Mouse (Mus musculus): Measurements from ENCODE around the gene Gm9045.
A peak's percentile ranks its signal among the peaks of the same experiment; 100 is the strongest.
"Not testable (repeated sequence)": the region's sequence is repeated elsewhere in the genome, so short reads cannot be mapped to it uniquely, and the experiment has no call there.

The Gm9045 gene

DNA sequence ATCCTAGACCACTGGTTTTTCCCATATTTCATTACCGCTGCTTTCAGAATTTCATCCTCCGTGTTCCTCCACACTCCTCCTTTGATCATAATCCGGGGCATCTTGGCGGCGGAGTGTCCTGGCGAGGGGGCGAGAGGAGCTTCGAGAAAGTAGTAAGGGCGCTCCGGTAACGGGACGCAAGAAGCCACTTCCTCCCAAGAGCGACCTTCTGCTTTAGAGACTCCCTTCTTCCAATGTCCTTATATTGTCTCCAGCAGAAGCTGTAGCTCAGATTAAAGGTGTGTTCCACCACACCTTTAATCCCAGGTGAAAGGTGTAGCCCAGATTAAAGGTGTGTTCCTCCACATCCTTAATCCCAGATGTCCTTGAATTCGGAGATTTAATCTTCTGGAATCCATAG is at the start of gene Gm9045:
Gene Gm9045 (minus strand): TSS at position 101 of the 400 bp plus-strand sequence.
- not testable (repeated sequence) for DNase-seq (ENCODE audit: low spot score in 2 of 2)

GRCm38 (mm10) chr10:118370443-118370842 is 32.8 kb upstream of the Gm9045 start:
- peak; percentile 79 to 87 for DNase-seq (ENCODE audit: low spot score in 2 of 2)

- DNase-seq (ENCODE audit: low spot score in 2 of 2), result no peak
Observed at GRCm38 (mm10) chr10:118369518-118369917, 31.9 kb upstream of the Gm9045 start.

- not testable (repeated sequence) for DNase-seq (ENCODE audit: low spot score in 2 of 2)
Observed at GRCm38 (mm10) chr10:118354005-118354404, 16.4 kb upstream of the Gm9045 start, which contains the start of gene Gm9049. Gene Gm9049, minus strand, starts transcription at chr10:118354105.

- DNase-seq (ENCODE audit: low spot score in 2 of 2), result not testable (repeated sequence)
Observed at GRCm38 (mm10) chr10:118348579-118348978, 10.9 kb upstream of the Gm9045 start, which contains the start of gene Gm9048. Gene Gm9048, minus strand, starts transcription at chr10:118348679.

- not testable (repeated sequence) for DNase-seq (ENCODE audit: low spot score in 2 of 2)
Observed at GRCm38 (mm10) chr10:118343155-118343554, 5.5 kb upstream of the Gm9045 start, which contains the start of gene Gm9046. Gene Gm9046, minus strand, starts transcription at chr10:118343255.

- not testable (repeated sequence) for DNase-seq (ENCODE audit: low spot score in 2 of 2)
Observed at GRCm38 (mm10) chr10:118332308-118332707, 5.3 kb downstream of the Gm9045 start, which contains the start of gene Gm9044. Gene Gm9044, minus strand, starts transcription at chr10:118332408.

- not testable (repeated sequence) for DNase-seq (ENCODE audit: low spot score in 2 of 2)
Observed at GRCm38 (mm10) chr10:118326869-118327268, 10.8 kb downstream of the Gm9045 start, which contains the start of gene Gm9040. Gene Gm9040, minus strand, starts transcription at chr10:118326969.

DNA sequence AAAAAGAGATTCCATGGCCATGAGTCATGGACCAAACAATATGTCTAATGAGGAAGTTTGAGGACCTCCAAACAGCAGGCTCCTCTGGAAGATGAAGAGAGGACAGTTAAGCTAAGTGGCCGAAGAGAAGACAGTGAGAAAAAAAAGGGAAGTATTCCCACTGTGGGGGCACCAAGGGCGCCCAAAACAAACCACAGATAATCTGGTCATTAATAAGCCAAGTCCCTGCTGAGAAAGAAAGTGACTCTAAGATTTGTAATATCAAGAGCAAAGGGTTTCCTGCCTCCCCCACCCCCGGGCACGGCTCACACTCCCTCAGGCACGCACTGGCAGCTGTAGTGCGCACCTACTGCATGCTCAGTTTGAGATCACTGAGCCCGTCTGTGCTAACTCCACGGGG is 18.6 kb downstream of the Gm9045 start:
- no peak for DNase-seq (ENCODE audit: low spot score in 2 of 2)

GRCm38 (mm10) chr10:118302133-118302532 is 35.5 kb downstream of the Gm9045 start:
- DNase-seq (ENCODE audit: low spot score in 2 of 2), result not testable (repeated sequence)

- DNase-seq (ENCODE audit: low spot score in 2 of 2), result no peak
Observed at GRCm38 (mm10) chr10:118294938-118295337, 42.7 kb downstream of the Gm9045 start, which contains the start of gene Iltifb. Gene Iltifb, minus strand, starts transcription at chr10:118295038.

Data from frontal cortex, postnatal 36 days (tissue).